Mouse (Mus musculus): ENCODE data around the gene Btn2a2. TPM values are rescaled to one million over a fixed set of nuclear protein-coding genes. Genes with fewer than 3 reads are reported as not detected.

Btn2a2 gene
- not detected in 2 replicates for total RNA-seq (2015; ENCODE audit: low replicate concordance)
- total RNA-seq (2017; ENCODE audit: low replicate concordance) = not detected in 2 replicates

GRCm38 (mm10) chr13:23488400-23489322 lies at the start of gene Btn2a2:
Gene Btn2a2 (minus strand): TSS chr13:23488857.
- ATAC-seq (replicated peaks; ENCODE audit: low FRiP score, poor library complexity, severe bottlenecking) = no peak

- no peak for ATAC-seq (replicated peaks; ENCODE audit: low FRiP score, poor library complexity, severe bottlenecking)
Observed at GRCm38 (mm10) chr13:23538249-23538648, 49.6 kb upstream of the Btn2a2 start.

- ATAC-seq (replicated peaks; ENCODE audit: low FRiP score, poor library complexity, severe bottlenecking) = no peak
Observed at GRCm38 (mm10) chr13:23537006-23537710, 48.5 kb upstream of the Btn2a2 start.

- no peak for ATAC-seq (replicated peaks; ENCODE audit: low FRiP score, poor library complexity, severe bottlenecking)
Observed at GRCm38 (mm10) chr13:23536076-23536822, 47.6 kb upstream of the Btn2a2 start.

- peak; percentile 70 for ATAC-seq (replicated peaks; ENCODE audit: low FRiP score, poor library complexity, severe bottlenecking)
Observed at GRCm38 (mm10) chr13:23535137-23536075, 46.7 kb upstream of the Btn2a2 start, which contains the start of gene Hist1h3g. Gene Hist1h3g (plus strand): TSS chr13:23535422.

- peak; percentile 23 for ATAC-seq (replicated peaks; ENCODE audit: low FRiP score, poor library complexity, severe bottlenecking)
Observed at GRCm38 (mm10) chr13:23534368-23535131, 45.9 kb upstream of the Btn2a2 start.

GRCm38 (mm10) chr13:23533560-23534367 lies 45.1 kb upstream of the Btn2a2 start, which contains the start of gene Hist1h2af:
Gene Hist1h2af (plus strand): TSS chr13:23533906.
- ATAC-seq (replicated peaks; ENCODE audit: low FRiP score, poor library complexity, severe bottlenecking) = peak; percentile 47

GRCm38 (mm10) chr13:23532262-23533075 lies 43.8 kb upstream of the Btn2a2 start:
- no peak for ATAC-seq (replicated peaks; ENCODE audit: low FRiP score, poor library complexity, severe bottlenecking)

GRCm38 (mm10) chr13:23530901-23531875 lies 42.5 kb upstream of the Btn2a2 start, which contains the start of gene Hist1h4h:
Gene Hist1h4h (plus strand): TSS chr13:23531050.
- peak; percentile 50 for ATAC-seq (replicated peaks; ENCODE audit: low FRiP score, poor library complexity, severe bottlenecking)

GRCm38 (mm10) chr13:23530181-23530900 lies 41.7 kb upstream of the Btn2a2 start:
- no peak for ATAC-seq (replicated peaks; ENCODE audit: low FRiP score, poor library complexity, severe bottlenecking)

GRCm38 (mm10) chr13:23529480-23530165 lies 41.0 kb upstream of the Btn2a2 start:
- ATAC-seq (replicated peaks; ENCODE audit: low FRiP score, poor library complexity, severe bottlenecking) = no peak

GRCm38 (mm10) chr13:23529005-23529404 lies 40.3 kb upstream of the Btn2a2 start:
- no peak for ATAC-seq (replicated peaks; ENCODE audit: low FRiP score, poor library complexity, severe bottlenecking)

- peak; percentile 36; the same call in 1 of the 2 replicates for ATAC-seq (replicated peaks; ENCODE audit: low FRiP score, poor library complexity, severe bottlenecking)
Observed at GRCm38 (mm10) chr13:23526312-23526711, 37.7 kb upstream of the Btn2a2 start.

GRCm38 (mm10) chr13:23525901-23526300 lies 37.2 kb upstream of the Btn2a2 start:
- no peak for ATAC-seq (replicated peaks; ENCODE audit: low FRiP score, poor library complexity, severe bottlenecking)

Data from erythroid progenitor cell, adult 5-6 weeks (primary cell).